Mouse (Mus musculus) left cerebral cortex, adult 2 months (tissue): ENCODE measurements around the gene Ank2. TPM values are rescaled to one million over a fixed set of nuclear protein-coding genes. Genes with fewer than 3 reads are reported as not detected.

Source experiments
- DNase-seq, 2 experiments: peaks; one replicate each; pipeline ENCODE4 v3.0.0; 2021 to 2022; ENCODE audit warnings: low spot score in 2 of 2, mixed read lengths in 1 of 2; ENCODE audit errors: extremely low spot score in 1 of 2
- H3K27ac ChIP-seq: fragments of 200-600 bp; 2 replicates; pipeline ENCODE4 v1.8.1; 2022
- H3K4me3 ChIP-seq: fragments of 200-600 bp; 2 replicates; pipeline ENCODE4 v1.8.1; 2022
- CTCF ChIP-seq: fragments of 200-600 bp; IDR thresholded peaks from 2 replicates; pipeline ENCODE4 v1.8.1; 2022; ENCODE audit warnings: antibody characterized with exemption, mild to moderate bottlenecking, moderate library complexity
- intact Hi-C: fragments of 180-260 bp; cut with DNase I; formaldehyde crosslinking; loops from one replicate; pipeline ENCODE4 v1.15.1; 2025
- total RNA-seq, 2 experiments: library from RNA; stranded (reverse); gene quantifications; 2 replicates each; pipeline ENCODE4 v1.2.3; 2021

Gene Ank2
- total RNA-seq, 2 experiments from 2014 or later = 905 to 916 TPM

- no peak overlapping the region for H3K27ac ChIP-seq
- no peak for DNase-seq
- intact Hi-C loops = no loop called here
- no peak overlapping the region for H3K4me3 ChIP-seq
- TF ChIP-seq CTCF = no peak
Observed at GRCm38 (mm10) chr3:127246989-127247708, 252.0 kb downstream of the Ank2 start.

- no peak for DNase-seq
- Histone ChIP-seq H3K4me3 (no peak overlapping the region), H3K27ac (no peak overlapping the region)
- TF ChIP-seq CTCF = no peak
- intact Hi-C loops = no loop called here
Observed at GRCm38 (mm10) chr3:127243928-127244642, 255.1 kb downstream of the Ank2 start.

- no peak overlapping the region for H3K27ac ChIP-seq
- no peak for TF ChIP-seq CTCF
- intact Hi-C loops = no loop called here
- no peak overlapping the region for H3K4me3 ChIP-seq
- DNase-seq = no peak
Observed at GRCm38 (mm10) chr3:127242234-127242810, 256.8 kb downstream of the Ank2 start.

GRCm38 (mm10) chr3:127235271-127235670 is 263.9 kb downstream of the Ank2 start:
- Histone ChIP-seq H3K27ac (no peak overlapping the region), H3K4me3 (no peak overlapping the region)
- TF ChIP-seq CTCF = no peak
- no peak for DNase-seq
- intact Hi-C loops = no loop called here

GRCm38 (mm10) chr3:127225799-127226730 is 273.1 kb downstream of the Ank2 start:
- peak overlapping the region; percentile 84 for H3K27ac ChIP-seq
- H3K4me3 ChIP-seq = peak overlapping the region; percentile 49
- intact Hi-C loops = loop anchor here (2.0 kb wide), 1 partner anchor 37 kb away; no protein-coding TSS in a partner anchor
- TF ChIP-seq CTCF = no peak; the same call in none of the 2 replicates
- DNase-seq = peak; percentile 50 to 57

GRCm38 (mm10) chr3:127225167-127225798 is 273.9 kb downstream of the Ank2 start:
- Histone ChIP-seq H3K27ac (peak overlapping the region; percentile 84), H3K4me3 (peak overlapping the region; percentile 49)
- no peak for TF ChIP-seq CTCF
- intact Hi-C loops = no loop called here
- peak; percentile 23 to 27 for DNase-seq

GRCm38 (mm10) chr3:127224315-127225166 is 274.6 kb downstream of the Ank2 start:
- no peak for DNase-seq
- no peak for TF ChIP-seq CTCF
- H3K4me3 ChIP-seq = peak overlapping the region; percentile 49
- intact Hi-C loops = no loop called here
- peak overlapping the region; percentile 84 for H3K27ac ChIP-seq

- peak; percentile 15; the same call in 1 of the 2 replicates for TF ChIP-seq CTCF
- intact Hi-C loops = no loop called here
Observed at GRCm38 (mm10) chr3:127222086-127222485, 277.1 kb downstream of the Ank2 start.

GRCm38 (mm10) chr3:127220859-127221258 is 278.3 kb downstream of the Ank2 start:
- no peak overlapping the region for H3K4me3 ChIP-seq
- H3K27ac ChIP-seq = no peak overlapping the region
- TF ChIP-seq CTCF = no peak
- intact Hi-C loops = no loop called here
- DNase-seq = no peak

More at GRCm38 (mm10) chr3:127222086-127222485, 277.1 kb downstream of the Ank2 start:
- Histone ChIP-seq H3K4me3 (no peak overlapping the region), H3K27ac (no peak overlapping the region)
- DNase-seq = no peak

- no peak for DNase-seq
- Histone ChIP-seq H3K4me3 (no peak overlapping the region), H3K27ac (no peak overlapping the region)
- no peak for TF ChIP-seq CTCF
- intact Hi-C loops = no loop called here
Observed at GRCm38 (mm10) chr3:127213534-127213933, 285.6 kb downstream of the Ank2 start.
